Mouse (Mus musculus): ENCODE measurements around the gene Mpnd.
A peak's percentile ranks its signal among the peaks of the same experiment; 100 is the strongest.
"Not testable (repeated sequence)": the region's sequence is repeated elsewhere in the genome, so short reads cannot be mapped to it uniquely, and the experiment has no call there.

Gene Mpnd

DNA sequence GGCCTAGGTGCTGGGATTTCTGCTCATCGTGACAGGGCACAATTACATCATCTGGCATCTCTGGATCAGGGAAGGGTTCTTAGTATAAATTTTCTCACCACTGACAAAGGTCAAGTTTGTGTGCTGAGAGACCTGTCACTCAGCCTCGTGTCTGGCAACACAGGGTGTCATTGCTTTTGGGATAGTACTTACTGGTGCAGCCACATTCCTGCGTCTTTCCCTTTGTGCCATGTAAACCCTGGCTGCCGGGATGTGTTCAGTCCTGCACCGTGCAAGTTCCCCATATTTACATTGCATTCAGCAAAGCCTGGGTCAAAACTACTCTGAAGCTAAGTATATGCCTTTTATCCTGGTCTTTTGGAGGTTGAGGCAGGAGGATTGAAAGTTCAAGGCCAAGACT, 45.9 kb downstream of the Mpnd start:
- H3K27me3 ChIP-seq (ENCODE audit: insufficient read depth, low read length), result no peaks in the 10 kb centered on the region
- no peaks in the 10 kb centered on the region for H3K9me3 ChIP-seq (ENCODE audit: low read length)
- H3K4me1 ChIP-seq (replicated peaks; ENCODE audit: low read depth, low read length), result peaks cover 51% of the 10 kb centered on the region
- no peak overlapping the region for H3K4me3 ChIP-seq (replicated peaks; ENCODE audit: low read length)
- no peak for TF ChIP-seq CTCF (conservative IDR thresholded peaks at IDR 0.05; ENCODE audit: low read length)
- no peak for TF ChIP-seq POU5F1 (IDR thresholded peaks at IDR 0.05; ENCODE audit: borderline replicate concordance, low read length)
- TF ChIP-seq NANOG (IDR thresholded peaks at IDR 0.05; ENCODE audit: borderline replicate concordance, low read length), result no peak
- peaks cover 96% of the 10 kb centered on the region for H3K36me3 ChIP-seq (ENCODE audit: insufficient read depth, low read length)

- H3K27me3 ChIP-seq (ENCODE audit: insufficient read depth, low read length), result no peaks in the 10 kb centered on the region
Measured at GRCm38 (mm10) chr17:56054938-56055337, 49.4 kb downstream of the Mpnd start.

GRCm38 (mm10) chr17:56055945-56056678, 50.6 kb downstream of the Mpnd start:
- H3K4me1 ChIP-seq (replicated peaks; ENCODE audit: low read depth, low read length), result peaks cover 38% of the 10 kb centered on the region
- H3K9me3 ChIP-seq (ENCODE audit: low read length), result no peaks in the 10 kb centered on the region
- H3K27me3 ChIP-seq (ENCODE audit: insufficient read depth, low read length), result no peaks in the 10 kb centered on the region
- TF ChIP-seq POU5F1 (IDR thresholded peaks at IDR 0.05; ENCODE audit: borderline replicate concordance, low read length) (no peak), NANOG (IDR thresholded peaks at IDR 0.05; ENCODE audit: borderline replicate concordance, low read length) (no peak)
- H3K36me3 ChIP-seq (ENCODE audit: insufficient read depth, low read length), result peaks cover 96% of the 10 kb centered on the region
- H3K4me3 ChIP-seq (replicated peaks; ENCODE audit: low read length), result no peak overlapping the region

More at GRCm38 (mm10) chr17:56054938-56055337, 49.4 kb downstream of the Mpnd start:
- TF ChIP-seq CTCF (conservative IDR thresholded peaks at IDR 0.05; ENCODE audit: low read length), result no peak
- no peak for TF ChIP-seq NANOG (IDR thresholded peaks at IDR 0.05; ENCODE audit: borderline replicate concordance, low read length)
- no peak for TF ChIP-seq POU5F1 (IDR thresholded peaks at IDR 0.05; ENCODE audit: borderline replicate concordance, low read length)
- Histone ChIP-seq H3K4me3 (replicated peaks; ENCODE audit: low read length) (no peak overlapping the region), H3K9me3 (ENCODE audit: low read length) (no peaks in the 10 kb centered on the region), H3K36me3 (ENCODE audit: insufficient read depth, low read length) (peaks cover 96% of the 10 kb centered on the region), H3K4me1 (replicated peaks; ENCODE audit: low read depth, low read length) (peaks cover 43% of the 10 kb centered on the region)

GRCm38 (mm10) chr17:56057381-56058120, 52.0 kb downstream of the Mpnd start:
- Histone ChIP-seq H3K4me1 (replicated peaks; ENCODE audit: low read depth, low read length) (peaks cover 30% of the 10 kb centered on the region), H3K27me3 (ENCODE audit: insufficient read depth, low read length) (no peaks in the 10 kb centered on the region), H3K4me3 (replicated peaks; ENCODE audit: low read length) (no peak overlapping the region), H3K36me3 (ENCODE audit: insufficient read depth, low read length) (peaks cover 96% of the 10 kb centered on the region), H3K9me3 (ENCODE audit: low read length) (no peaks in the 10 kb centered on the region)
- TF ChIP-seq CTCF (conservative IDR thresholded peaks at IDR 0.05; ENCODE audit: low read length) (no peak), NANOG (IDR thresholded peaks at IDR 0.05; ENCODE audit: borderline replicate concordance, low read length) (no peak), POU5F1 (IDR thresholded peaks at IDR 0.05; ENCODE audit: borderline replicate concordance, low read length) (no peak)

- TF ChIP-seq CTCF (conservative IDR thresholded peaks at IDR 0.05; ENCODE audit: low read length), result no peak
- H3K4me1 ChIP-seq (replicated peaks; ENCODE audit: low read depth, low read length), result peaks cover 14% of the 10 kb centered on the region
- no peaks in the 10 kb centered on the region for H3K9me3 ChIP-seq (ENCODE audit: low read length)
- peaks cover 100% of the 10 kb centered on the region for H3K36me3 ChIP-seq (ENCODE audit: insufficient read depth, low read length)
- H3K4me3 ChIP-seq (replicated peaks; ENCODE audit: low read length), result no peak overlapping the region
- no peaks in the 10 kb centered on the region for H3K27me3 ChIP-seq (ENCODE audit: insufficient read depth, low read length)
Measured at GRCm38 (mm10) chr17:56062081-56062480, 56.6 kb downstream of the Mpnd start.

DNA sequence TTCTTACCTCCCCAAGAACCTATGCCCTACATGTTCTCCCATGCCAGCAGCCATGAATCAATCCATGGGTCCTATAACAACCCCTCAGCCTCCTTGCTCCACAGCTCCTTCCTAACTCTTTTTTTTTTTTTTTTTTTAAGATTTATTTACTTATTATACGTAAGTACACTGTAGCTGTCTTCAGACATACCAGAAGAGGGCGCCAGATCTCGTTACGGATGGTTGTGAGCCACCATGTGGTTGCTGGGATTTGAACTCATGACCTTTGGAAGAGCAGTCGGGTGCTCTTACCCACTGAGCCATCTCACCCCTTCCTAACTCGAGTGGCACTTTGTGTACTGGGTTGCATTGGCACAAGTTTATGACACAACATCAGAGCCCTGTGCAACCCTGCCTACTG, 60.2 kb downstream of the Mpnd start:
- TF ChIP-seq CTCF (conservative IDR thresholded peaks at IDR 0.05; ENCODE audit: low read length), result peak; percentile 40
- not testable (repeated sequence) for H3K4me3 ChIP-seq (replicated peaks; ENCODE audit: low read length)

More for the DNA sequence above, 60.2 kb downstream of the Mpnd start:
- Histone ChIP-seq H3K4me1 (replicated peaks; ENCODE audit: low read depth, low read length) (peaks cover 44% of the 10 kb centered on the region), H3K36me3 (ENCODE audit: insufficient read depth, low read length) (peaks cover 100% of the 10 kb centered on the region)
- not testable (repeated sequence) for H3K27me3 ChIP-seq (ENCODE audit: insufficient read depth, low read length); H3K9me3 ChIP-seq (ENCODE audit: low read length)
